Mouse (Mus musculus) myocyte (in vitro differentiated cells): ENCODE measurements around the gene Usp29.

ENCODE experiments used
- CEBPB ChIP-seq: IDR thresholded peaks from 2 replicates; pipeline ENCODE4 v1.6.1; 2011; ENCODE audit warnings: mild to moderate bottlenecking, moderate library complexity; ENCODE audit not compliant: poor library complexity, insufficient read depth, severe bottlenecking
- E2F4 ChIP-seq: IDR thresholded peaks from one replicate; pipeline ENCODE4 v1.6.1; 2011; ENCODE audit warnings: mild to moderate bottlenecking, control low read depth, moderate library complexity; ENCODE audit not compliant: insufficient read depth
- MAX ChIP-seq: IDR thresholded peaks from one replicate; pipeline ENCODE4 v1.6.1; 2011; ENCODE audit warnings: low read depth, mild to moderate bottlenecking, control low read depth
- MYOG ChIP-seq, 3 experiments: IDR thresholded peaks; one replicate each; pipeline ENCODE4 v1.6.1; 2011; ENCODE audit warnings: control low read depth in 2 of 3, low read depth in 2 of 3, mild to moderate bottlenecking in 2 of 3; ENCODE audit not compliant: insufficient read length in 2 of 3, control insufficient read depth in 1 of 3, insufficient read depth in 1 of 3
- POLR2A ChIP-seq: IDR thresholded peaks from one replicate; pipeline ENCODE4 v1.6.1; 2011; ENCODE audit warnings: low read depth, mild to moderate bottlenecking, control low read depth, moderate library complexity; ENCODE audit not compliant: insufficient read length
- REST ChIP-seq: IDR thresholded peaks from one replicate; pipeline ENCODE4 v1.6.1; 2011; ENCODE audit warnings: mild to moderate bottlenecking, control low read depth, moderate library complexity; ENCODE audit not compliant: insufficient read depth, insufficient read length
- TCF12 ChIP-seq: IDR thresholded peaks from one replicate; pipeline ENCODE4 v1.6.1; 2011; ENCODE audit warnings: mild to moderate bottlenecking, control low read depth; ENCODE audit not compliant: poor library complexity, insufficient read depth, severe bottlenecking
- USF1 ChIP-seq: IDR thresholded peaks from one replicate; pipeline ENCODE4 v1.6.1; 2011; ENCODE audit warnings: low read depth, mild to moderate bottlenecking, control low read depth, moderate library complexity

- TF ChIP-seq POLR2A: no peak
- no peak for TF ChIP-seq REST
- TF ChIP-seq MAX: no peak
- TF ChIP-seq TCF12: no peak
- TF ChIP-seq E2F4: no peak
- TF ChIP-seq USF1: no peak
- TF ChIP-seq MYOG (IDR thresholded peaks at IDR 0.05; ENCODE audit: control insufficient read depth in 1 of 3, insufficient read depth in 1 of 3, insufficient read length in 2 of 3, low read depth in 2 of 3): no peak
- TF ChIP-seq CEBPB: no peak
Observed at GRCm38 (mm10) chr7:6685511-6685910, 44.9 kb upstream of the Usp29 start.
